Mouse (Mus musculus): ENCODE data around the gene Ftcd. TPM values are rescaled to one million over a fixed set of nuclear protein-coding genes. Genes with fewer than 3 reads are reported as not detected.
A peak's percentile ranks its signal among the peaks of the same experiment; 100 is the strongest.

Ftcd gene
- polyA plus RNA-seq, 1 experiment from 2014 or later = 0.14 TPM

- WGBS = 43% methylated on average over 5 of the region's 5 CpGs
- Histone ChIP-seq H3K9ac (ENCODE audit: low read length) (no peak overlapping the region), H3K27ac (ENCODE audit: low read length) (peak overlapping the region; percentile 62), H3K4me1 (replicated peaks; ENCODE audit: control insufficient read depth, insufficient read depth, low read length) (peaks cover 18% of the 10 kb centered on the region), H3K36me3 (ENCODE audit: control insufficient read depth, insufficient read depth, low read length) (no peaks in the 10 kb centered on the region), H3K27me3 (ENCODE audit: control insufficient read depth, insufficient read depth, low read depth, low read length) (no peaks in the 10 kb centered on the region), H3K4me3 (ENCODE audit: low read length) (no peak overlapping the region), H3K4me2 (ENCODE audit: low read depth, low read length) (no peak overlapping the region), H3K9me3 (ENCODE audit: control insufficient read depth, low read length) (no peaks in the 10 kb centered on the region)
- peak; percentile 32 for ATAC-seq (ENCODE audit: low read depth)
Measured at GRCm38 (mm10) chr10:76627714-76628113, 52.3 kb downstream of the Ftcd start.

- Histone ChIP-seq H3K4me1 (replicated peaks; ENCODE audit: control insufficient read depth, insufficient read depth, low read length) (peaks cover 28% of the 10 kb centered on the region), H3K27ac (ENCODE audit: low read length) (peak overlapping the region; percentile 0; the same call in 1 of the 2 replicates), H3K4me3 (ENCODE audit: low read length) (no peak overlapping the region), H3K9ac (ENCODE audit: low read length) (no peak overlapping the region), H3K36me3 (ENCODE audit: control insufficient read depth, insufficient read depth, low read length) (no peaks in the 10 kb centered on the region), H3K4me2 (ENCODE audit: low read depth, low read length) (no peak overlapping the region), H3K9me3 (ENCODE audit: control insufficient read depth, low read length) (no peaks in the 10 kb centered on the region), H3K27me3 (ENCODE audit: control insufficient read depth, insufficient read depth, low read depth, low read length) (no peaks in the 10 kb centered on the region)
- ATAC-seq (ENCODE audit: low read depth) = no peak
- WGBS = 73% methylated on average over 1 of the region's 1 CpGs
Measured at GRCm38 (mm10) chr10:76630657-76631056, 55.2 kb downstream of the Ftcd start.

- Histone ChIP-seq H3K36me3 (ENCODE audit: control insufficient read depth, insufficient read depth, low read length) (no peaks in the 10 kb centered on the region), H3K9ac (ENCODE audit: low read length) (no peak overlapping the region), H3K4me2 (ENCODE audit: low read depth, low read length) (no peak overlapping the region), H3K27ac (ENCODE audit: low read length) (0 out of 2 replicates have a peak overlapping the region, but pooled peaks have one; percentile 31), H3K4me1 (replicated peaks; ENCODE audit: control insufficient read depth, insufficient read depth, low read length) (peaks cover 34% of the 10 kb centered on the region), H3K9me3 (ENCODE audit: control insufficient read depth, low read length) (no peaks in the 10 kb centered on the region), H3K4me3 (ENCODE audit: low read length) (no peak overlapping the region), H3K27me3 (ENCODE audit: control insufficient read depth, insufficient read depth, low read depth, low read length) (no peaks in the 10 kb centered on the region)
- 58% methylated on average over 8 of the region's 8 CpGs for WGBS
- ATAC-seq (ENCODE audit: low read depth) = no peak
Measured at GRCm38 (mm10) chr10:76632630-76633029, 57.2 kb downstream of the Ftcd start.

- Histone ChIP-seq H3K4me2 (ENCODE audit: low read depth, low read length) (no peak overlapping the region), H3K4me1 (replicated peaks; ENCODE audit: control insufficient read depth, insufficient read depth, low read length) (peaks cover 34% of the 10 kb centered on the region), H3K4me3 (ENCODE audit: low read length) (no peak overlapping the region), H3K27ac (ENCODE audit: low read length) (peak overlapping the region; percentile 87), H3K9me3 (ENCODE audit: control insufficient read depth, low read length) (no peaks in the 10 kb centered on the region), H3K36me3 (ENCODE audit: control insufficient read depth, insufficient read depth, low read length) (no peaks in the 10 kb centered on the region), H3K27me3 (ENCODE audit: control insufficient read depth, insufficient read depth, low read depth, low read length) (no peaks in the 10 kb centered on the region), H3K9ac (ENCODE audit: low read length) (peak overlapping the region; percentile 40)
- ATAC-seq (ENCODE audit: low read depth) = peak; percentile 80
- 37% methylated on average over 7 of the region's 7 CpGs for WGBS
Measured at GRCm38 (mm10) chr10:76634094-76634571, 58.7 kb downstream of the Ftcd start.

GRCm38 (mm10) chr10:76634584-76634983 is 59.1 kb downstream of the Ftcd start:
- no peaks in the 10 kb centered on the region for H3K9me3 ChIP-seq (ENCODE audit: control insufficient read depth, low read length)
- peaks cover 34% of the 10 kb centered on the region for H3K4me1 ChIP-seq (replicated peaks; ENCODE audit: control insufficient read depth, insufficient read depth, low read length)
- ATAC-seq (ENCODE audit: low read depth) = peak; percentile 55
- H3K36me3 ChIP-seq (ENCODE audit: control insufficient read depth, insufficient read depth, low read length) = no peaks in the 10 kb centered on the region
- H3K4me2 ChIP-seq (ENCODE audit: low read depth, low read length) = no peak overlapping the region
- WGBS = 56% methylated on average over 5 of the region's 5 CpGs
- peak overlapping the region; percentile 40 for H3K9ac ChIP-seq (ENCODE audit: low read length)
- peak overlapping the region; percentile 87 for H3K27ac ChIP-seq (ENCODE audit: low read length)
- no peaks in the 10 kb centered on the region for H3K27me3 ChIP-seq (ENCODE audit: control insufficient read depth, insufficient read depth, low read depth, low read length)
- H3K4me3 ChIP-seq (ENCODE audit: low read length) = no peak overlapping the region

GRCm38 (mm10) chr10:76636026-76636425 is 60.6 kb downstream of the Ftcd start:
- ATAC-seq (ENCODE audit: low read depth) = peak; percentile 75
- Histone ChIP-seq H3K27ac (ENCODE audit: low read length) (peak overlapping the region; percentile 79), H3K4me2 (ENCODE audit: low read depth, low read length) (no peak overlapping the region), H3K9me3 (ENCODE audit: control insufficient read depth, low read length) (no peaks in the 10 kb centered on the region), H3K4me3 (ENCODE audit: low read length) (no peak overlapping the region), H3K9ac (ENCODE audit: low read length) (no peak overlapping the region), H3K4me1 (replicated peaks; ENCODE audit: control insufficient read depth, insufficient read depth, low read length) (peaks cover 31% of the 10 kb centered on the region), H3K27me3 (ENCODE audit: control insufficient read depth, insufficient read depth, low read depth, low read length) (no peaks in the 10 kb centered on the region), H3K36me3 (ENCODE audit: control insufficient read depth, insufficient read depth, low read length) (no peaks in the 10 kb centered on the region)
- 48% methylated on average over 3 of the region's 3 CpGs for WGBS

- Histone ChIP-seq H3K36me3 (ENCODE audit: control insufficient read depth, insufficient read depth, low read length) (no peaks in the 10 kb centered on the region), H3K27ac (ENCODE audit: low read length) (peak overlapping the region; percentile 79), H3K4me3 (ENCODE audit: low read length) (no peak overlapping the region), H3K9ac (ENCODE audit: low read length) (no peak overlapping the region), H3K4me2 (ENCODE audit: low read depth, low read length) (no peak overlapping the region), H3K27me3 (ENCODE audit: control insufficient read depth, insufficient read depth, low read depth, low read length) (no peaks in the 10 kb centered on the region), H3K9me3 (ENCODE audit: control insufficient read depth, low read length) (no peaks in the 10 kb centered on the region), H3K4me1 (replicated peaks; ENCODE audit: control insufficient read depth, insufficient read depth, low read length) (peaks cover 31% of the 10 kb centered on the region)
- ATAC-seq (ENCODE audit: low read depth) = no peak
- WGBS = 84% methylated on average over 4 of the region's 4 CpGs
Measured at GRCm38 (mm10) chr10:76636601-76637000, 61.2 kb downstream of the Ftcd start.

Other genes starting within 250 kb of the Ftcd start
- 12.5 and 12.9 TPM in 2 replicates for gene Dip2a, start 230.4 kb upstream of the Ftcd start, polyA plus RNA-seq (2015; fragmentation: Nextera tagmentation; extraction: Ambion mirVana)
- gene AC141477.1, start 135.2 kb upstream of the Ftcd start, polyA plus RNA-seq (2015; fragmentation: Nextera tagmentation; extraction: Ambion mirVana) = not detected in 2 replicates
- gene Pcnt, start 132.9 kb upstream of the Ftcd start, polyA plus RNA-seq (2015; fragmentation: Nextera tagmentation; extraction: Ambion mirVana) = 18.3 and 21.1 TPM in 2 replicates
- gene 2610028H24Rik, start 126.6 kb upstream of the Ftcd start, polyA plus RNA-seq (2015; fragmentation: Nextera tagmentation; extraction: Ambion mirVana) = 3.6 and 4.6 TPM in 2 replicates
- gene Mcm3ap, start 106.7 kb upstream of the Ftcd start, polyA plus RNA-seq (2015; fragmentation: Nextera tagmentation; extraction: Ambion mirVana) = 49.4 and 56.4 TPM in 2 replicates
- 6.4 and 7.2 TPM in 2 replicates for gene Ybey, start 106.5 kb upstream of the Ftcd start, polyA plus RNA-seq (2015; fragmentation: Nextera tagmentation; extraction: Ambion mirVana)
- gene Lss, start 44.1 kb upstream of the Ftcd start, polyA plus RNA-seq (2015; fragmentation: Nextera tagmentation; extraction: Ambion mirVana) = 17.9 and 20.8 TPM in 2 replicates
- gene Spatc1l, start 13.4 kb upstream of the Ftcd start, polyA plus RNA-seq (2015; fragmentation: Nextera tagmentation; extraction: Ambion mirVana) = not detected in 2 replicates
- 282 and 283 TPM in 2 replicates for gene Col6a2, start 48.0 kb downstream of the Ftcd start, polyA plus RNA-seq (2015; fragmentation: Nextera tagmentation; extraction: Ambion mirVana)
- gene Col6a1, start 150.5 kb downstream of the Ftcd start, polyA plus RNA-seq (2015; fragmentation: Nextera tagmentation; extraction: Ambion mirVana) = 329 and 333 TPM in 2 replicates